Mouse (Mus musculus) left cerebral cortex, adult 9 months (tissue): ENCODE data around the gene Irf2.
"Not testable (repeated sequence)": the region's sequence is repeated elsewhere in the genome, so short reads cannot be mapped to it uniquely, and the experiment has no call there.

ENCODE experiments used
- DNase-seq, 2 experiments: peaks; one replicate each; pipeline ENCODE4 v3.0.0; 2022; ENCODE audit warnings: low spot score in 2 of 2

Gene Irf2

DNA sequence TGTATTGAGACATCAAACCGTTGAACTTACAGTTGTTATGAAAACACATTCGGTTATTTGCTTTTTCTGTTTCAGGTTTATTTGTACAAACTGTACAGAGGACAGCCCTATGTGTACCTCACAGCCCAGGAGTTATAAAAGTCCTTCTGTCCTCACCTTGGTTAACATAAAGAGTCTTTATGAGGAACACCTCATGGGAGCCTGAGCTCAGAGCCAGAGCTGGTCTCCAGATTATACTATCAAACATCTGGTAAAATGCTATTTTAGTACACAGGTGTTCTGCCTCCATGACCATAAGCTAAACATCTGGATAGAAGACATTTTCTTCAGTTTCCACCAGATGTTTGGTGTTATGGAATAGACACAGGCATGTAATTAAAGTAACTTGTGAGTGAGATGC is 13.1 kb upstream of the Irf2 start:
- no peak for DNase-seq

DNA sequence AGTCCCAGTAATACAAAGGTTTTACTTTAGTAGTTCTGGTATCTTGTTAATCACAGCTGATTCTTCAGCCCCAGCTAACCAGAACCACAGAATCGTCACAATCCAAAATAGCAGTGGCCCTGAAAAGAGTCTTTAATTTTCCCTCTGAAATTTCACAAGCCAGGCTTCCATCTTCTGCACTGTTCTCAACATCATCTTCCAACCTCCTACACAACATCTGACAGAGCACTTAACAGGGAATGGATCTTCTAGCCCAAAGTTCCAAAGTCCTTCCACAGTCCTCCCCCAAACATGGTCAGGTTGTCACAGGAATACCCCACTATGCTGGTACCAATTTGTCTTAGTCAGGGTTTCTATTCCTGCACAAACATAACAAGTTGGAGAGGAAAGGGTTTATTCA is 9.9 kb upstream of the Irf2 start:
- DNase-seq = not testable (repeated sequence)

DNA sequence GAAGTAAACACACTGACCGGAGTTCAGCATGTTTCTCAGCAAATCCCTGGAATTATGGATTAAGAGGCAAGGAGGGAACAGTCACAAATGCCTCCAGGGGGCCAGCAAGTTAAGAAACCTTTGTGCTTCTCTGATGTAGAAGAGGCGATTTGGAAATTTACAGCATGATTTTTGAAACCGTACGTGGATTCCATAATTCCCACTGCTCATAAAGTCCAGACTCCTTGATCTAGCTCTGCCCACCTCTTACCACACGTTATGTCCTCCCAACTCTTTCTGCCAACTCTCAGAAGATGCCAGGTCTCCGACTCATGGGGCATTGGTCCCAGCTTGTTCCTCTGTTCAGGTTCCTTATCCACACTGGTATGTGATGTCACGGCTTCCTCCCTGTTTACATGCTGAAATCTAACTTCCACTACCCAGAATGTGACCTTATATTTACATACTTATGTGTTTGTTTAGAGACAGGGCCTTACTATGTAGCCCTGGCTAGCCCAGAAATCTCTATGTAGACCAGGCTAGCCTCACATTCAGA is 7.1 kb upstream of the Irf2 start:
- DNase-seq = no peak

DNA sequence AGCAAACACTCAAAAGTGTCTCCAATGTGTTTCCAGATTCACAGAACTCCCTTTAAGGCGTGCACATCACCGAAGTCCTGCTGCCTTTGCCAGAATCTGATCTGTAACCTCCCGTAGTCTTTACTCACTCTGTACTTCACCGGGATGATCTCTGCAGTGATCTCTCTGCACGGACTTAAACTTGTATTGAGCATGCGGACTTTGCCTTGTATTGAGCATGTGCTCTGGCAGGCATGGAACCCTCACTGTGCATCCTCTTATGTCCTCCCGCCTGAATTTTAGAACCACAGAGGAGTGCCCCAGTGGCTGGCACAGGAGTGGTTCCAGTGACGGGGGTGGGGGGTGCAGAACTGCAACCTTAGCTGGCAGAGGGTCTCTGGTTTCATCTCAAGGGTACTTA is 5.9 kb upstream of the Irf2 start:
- DNase-seq = no peak

DNA sequence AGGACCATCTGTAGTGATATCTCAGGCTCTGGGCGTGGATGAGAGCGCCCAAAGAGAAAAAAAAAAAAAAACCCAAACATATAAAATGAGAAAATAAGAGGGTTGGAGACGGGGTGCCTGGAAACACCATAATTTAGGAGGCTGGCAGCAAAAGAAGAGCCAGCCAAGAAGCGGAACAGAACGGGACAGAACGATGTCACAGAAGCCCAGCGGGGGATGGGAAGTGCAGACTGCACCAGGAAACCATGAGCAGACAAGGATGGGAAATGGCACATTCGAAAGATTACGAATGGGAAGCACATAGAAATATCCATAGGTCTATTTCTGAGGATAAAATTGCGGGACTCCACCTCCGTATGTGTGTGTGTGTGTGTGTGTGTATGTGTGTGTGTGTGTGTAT is 4.0 kb upstream of the Irf2 start:
- no peak for DNase-seq

DNA sequence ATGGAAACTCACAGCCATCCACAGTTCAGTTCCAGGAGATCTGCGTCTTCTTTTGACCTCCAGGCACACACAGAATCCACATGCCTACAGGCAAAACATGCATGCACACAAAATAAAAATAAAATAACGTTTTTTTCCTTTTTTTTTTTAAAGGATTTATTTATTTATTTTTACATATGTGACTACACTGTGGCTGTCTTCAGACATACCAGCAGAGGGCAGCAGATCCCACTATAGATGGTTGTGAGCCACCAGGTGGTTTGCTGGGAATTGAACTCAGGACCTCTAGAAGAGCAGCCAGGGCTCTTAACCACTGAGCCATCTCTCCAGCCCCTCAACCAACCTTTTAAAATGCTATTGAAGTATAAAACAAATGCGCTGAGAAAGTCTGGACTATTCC is 3.3 kb upstream of the Irf2 start:
- no peak for DNase-seq

DNA sequence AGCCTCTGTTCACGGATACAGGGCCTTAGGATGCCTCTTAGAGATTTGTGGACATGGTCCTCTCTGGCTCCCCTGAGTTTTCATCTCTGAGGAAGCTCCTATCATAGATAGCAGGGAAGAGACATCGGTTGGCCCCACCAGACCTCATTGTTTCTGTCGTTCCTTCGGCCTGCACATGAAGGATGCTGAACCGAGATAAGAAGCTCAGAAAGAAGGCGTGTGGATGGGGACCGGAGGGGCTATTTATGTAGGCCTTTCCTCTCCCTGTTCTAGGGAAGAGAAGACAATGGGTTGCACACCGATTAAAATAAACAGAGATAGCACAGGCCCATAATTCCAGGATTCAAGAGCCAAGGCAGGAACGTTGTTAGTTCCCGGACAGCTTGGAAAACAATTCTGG is 2.1 kb upstream of the Irf2 start:
- no peak for DNase-seq

DNA sequence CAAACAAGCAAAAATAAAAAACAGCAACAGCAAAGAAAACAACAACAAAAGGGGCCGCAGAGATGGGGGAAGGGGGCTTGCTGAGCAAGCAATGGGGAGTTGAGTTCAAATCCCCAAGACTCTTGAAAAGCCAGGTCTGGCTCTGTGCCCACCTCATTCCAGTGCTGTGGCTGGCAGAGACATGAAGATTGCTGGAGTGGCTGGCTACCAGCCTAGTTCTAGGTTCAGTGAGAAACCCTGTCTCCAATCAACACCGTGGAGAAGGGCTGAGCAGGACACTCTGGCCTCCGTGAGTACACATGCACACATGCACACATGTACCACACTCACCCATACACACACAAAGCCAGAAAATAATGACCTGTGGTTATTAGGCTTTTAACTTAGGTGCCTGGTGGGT is 1.6 kb upstream of the Irf2 start:
- no peak for DNase-seq

DNA sequence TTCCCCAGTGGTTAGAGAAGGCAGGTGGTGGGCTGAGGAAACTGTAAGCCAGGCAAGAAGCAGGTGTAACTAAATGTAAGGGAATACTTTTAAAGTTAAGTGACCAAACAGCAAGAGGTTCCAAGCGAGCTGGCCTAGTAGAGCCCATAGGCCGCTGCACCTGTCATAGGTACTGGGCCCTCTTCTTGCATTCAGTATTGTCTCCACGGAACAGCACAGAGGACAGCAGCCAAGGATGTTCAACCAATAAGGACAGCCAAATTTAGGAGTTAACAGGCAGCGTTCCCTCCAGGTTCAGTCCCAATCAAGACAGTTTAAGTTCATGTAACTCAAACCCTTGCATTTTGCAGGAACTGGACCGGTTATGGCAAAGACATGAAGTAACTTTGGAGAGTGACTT is 931 bp upstream of the Irf2 start:
- DNase-seq = no peak

DNA sequence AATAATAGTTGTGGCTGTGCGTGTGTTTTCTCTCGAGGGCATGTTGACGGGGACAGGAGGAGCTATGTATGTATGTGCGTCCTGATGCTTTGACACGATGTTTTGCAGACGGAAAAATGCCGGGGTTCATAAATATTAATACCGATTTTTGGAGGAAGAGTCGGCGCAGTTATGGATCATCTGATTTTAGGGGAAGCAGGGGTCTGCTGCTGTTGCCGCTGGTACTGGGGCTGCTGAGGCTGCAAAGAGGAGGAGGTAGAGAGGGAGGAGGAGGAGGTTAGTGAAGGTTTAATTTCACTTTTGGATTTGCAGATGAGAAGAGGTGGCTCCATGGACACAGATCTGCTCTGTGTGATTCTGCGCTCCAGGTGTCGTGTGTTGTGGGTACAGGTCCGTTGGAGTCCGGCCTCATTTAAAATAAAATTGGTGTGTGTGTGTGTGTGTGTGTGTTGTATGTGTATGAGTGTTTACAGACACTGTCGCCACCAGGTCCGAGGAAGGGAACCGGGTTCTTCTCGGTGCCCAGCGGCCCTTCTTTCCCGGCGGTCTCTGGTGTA is 502 bp downstream of the Irf2 start:
- DNase-seq = peak in 1 of 2 experiments; percentile 36

DNA sequence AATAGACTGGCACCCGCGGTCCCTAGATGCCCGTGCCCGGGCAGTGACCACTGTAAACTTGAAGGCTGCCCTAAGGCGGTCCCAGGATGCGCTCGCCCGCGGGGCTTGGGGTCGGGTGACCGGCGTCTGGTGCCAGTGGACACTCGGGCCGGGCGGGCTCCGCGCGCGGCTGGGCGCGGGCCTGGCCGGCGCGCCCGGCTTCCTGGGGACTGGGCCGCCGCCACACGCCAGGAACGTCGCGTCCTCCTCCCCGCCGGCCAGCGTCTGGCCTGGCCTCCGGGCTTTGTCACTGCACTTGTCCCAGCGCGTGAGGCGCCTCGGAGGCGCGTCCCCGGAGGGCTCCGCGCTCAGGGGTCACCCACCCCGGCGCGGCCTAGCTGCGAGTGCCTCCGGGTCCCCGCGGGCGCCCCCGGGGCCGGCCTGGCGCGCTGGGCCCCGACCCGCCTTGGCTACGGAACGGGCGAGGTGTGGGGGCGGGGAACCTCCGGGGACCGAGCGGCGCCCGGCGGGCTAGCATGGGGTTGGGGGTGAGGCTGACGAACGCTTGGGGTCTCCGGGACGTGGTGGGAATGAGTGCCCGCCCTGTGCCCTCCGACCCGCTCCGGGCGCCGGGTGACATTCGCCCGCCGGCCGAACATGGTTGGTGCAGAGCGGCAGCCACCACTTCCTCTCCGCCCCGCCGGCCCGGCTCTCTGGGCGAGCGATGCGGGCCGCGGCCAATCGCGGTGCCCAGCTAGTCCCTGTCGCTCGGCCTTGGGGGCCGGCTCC is 1.2 kb downstream of the Irf2 start:
- peak in 1 of 2 experiments; percentile 60 for DNase-seq

DNA sequence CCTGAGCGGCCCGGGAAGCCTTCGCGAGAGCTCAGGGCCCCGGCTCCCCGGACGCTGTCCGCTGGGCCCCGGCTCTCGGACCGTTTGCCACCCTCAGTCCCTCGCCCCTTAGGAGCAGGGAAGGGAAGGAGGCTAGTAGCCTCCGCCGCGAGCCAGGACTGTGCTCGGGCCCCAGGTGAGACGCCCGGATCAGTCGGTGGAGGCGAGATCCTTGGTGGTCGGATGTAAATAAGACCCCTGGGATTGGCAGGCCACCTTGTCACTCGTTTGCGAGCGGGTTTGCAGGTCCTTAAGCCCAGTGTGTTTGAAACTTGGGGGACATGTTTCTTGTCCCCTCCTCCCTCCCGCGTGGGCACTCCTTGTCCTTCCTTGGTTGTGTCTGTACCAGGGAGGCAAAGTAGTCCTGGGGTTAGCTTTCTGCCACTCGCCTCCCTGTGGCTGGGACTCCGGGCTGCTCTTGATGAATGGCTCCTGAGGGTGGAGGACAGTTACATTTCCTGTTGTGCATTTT is 1.8 kb downstream of the Irf2 start:
- DNase-seq = peak in 1 of 2 experiments; percentile 48

DNA sequence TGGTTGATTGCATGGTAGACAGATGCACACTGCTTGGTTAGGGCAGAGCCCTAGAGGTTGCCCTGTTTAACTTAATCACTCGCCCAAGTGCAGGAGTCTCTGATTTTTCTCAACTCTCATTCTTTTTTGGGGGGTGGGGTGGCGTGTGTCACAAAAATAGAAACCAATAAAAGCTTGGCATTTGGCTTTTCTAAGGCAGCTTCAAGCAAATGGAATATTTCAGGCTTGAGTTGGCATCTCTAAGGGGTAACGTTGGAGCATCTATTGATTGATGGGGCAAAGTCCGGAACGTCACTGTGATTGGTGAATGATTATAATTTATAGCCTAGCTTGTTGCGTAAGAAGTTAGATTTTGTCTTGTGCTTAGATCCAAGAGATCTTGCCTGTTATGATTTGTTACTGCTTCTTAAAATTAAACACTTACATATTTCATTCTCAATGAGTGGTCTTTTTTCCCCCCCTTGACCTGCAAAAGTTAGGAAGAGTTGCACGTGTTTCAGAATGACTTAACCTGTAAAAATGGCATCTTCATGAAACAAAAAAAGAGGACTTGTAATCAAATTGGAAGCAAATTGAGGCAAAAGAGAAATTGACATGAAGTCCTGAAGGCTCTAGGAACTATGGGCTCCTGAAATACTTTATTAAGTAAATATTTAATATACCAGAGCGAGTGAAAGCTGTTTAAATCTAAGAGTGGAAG is 2.6 kb downstream of the Irf2 start:
- no peak for DNase-seq

DNA sequence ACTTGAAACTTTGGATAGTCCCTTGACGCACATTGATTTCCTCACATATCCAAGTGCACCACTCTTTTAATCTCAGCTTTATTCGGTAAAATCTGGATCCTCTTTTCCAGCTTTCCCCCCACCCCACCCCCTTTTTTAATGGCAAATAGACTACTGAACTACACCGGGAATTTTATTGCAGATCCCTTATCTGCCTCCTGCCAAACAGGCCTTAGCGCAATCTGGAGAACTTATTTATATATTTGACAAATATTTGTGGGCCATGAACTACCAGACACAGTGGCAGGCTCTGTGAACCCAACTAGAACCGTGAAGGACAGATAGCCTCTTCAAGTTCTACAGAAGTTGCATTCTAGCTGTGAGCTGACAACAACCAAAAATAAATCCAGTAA is 3.2 kb downstream of the Irf2 start:
- no peak for DNase-seq

DNA sequence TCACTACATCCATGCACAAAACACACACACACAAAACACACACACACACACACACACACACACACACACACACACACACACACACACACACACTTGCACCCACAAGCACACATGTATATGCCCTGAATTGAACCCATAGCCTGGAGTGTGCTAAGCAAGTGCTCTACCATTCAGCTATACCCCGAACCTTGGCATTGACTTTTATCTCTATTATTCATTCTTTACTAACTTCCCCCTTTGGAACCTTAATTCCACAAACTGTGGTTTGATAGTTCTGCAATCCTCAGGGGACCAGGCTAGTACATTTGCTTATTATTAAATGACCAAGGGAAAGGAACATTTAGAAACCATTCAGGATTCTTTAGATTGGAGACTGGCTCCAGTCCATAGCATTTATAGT is 5.9 kb downstream of the Irf2 start:
- DNase-seq = no peak

DNA sequence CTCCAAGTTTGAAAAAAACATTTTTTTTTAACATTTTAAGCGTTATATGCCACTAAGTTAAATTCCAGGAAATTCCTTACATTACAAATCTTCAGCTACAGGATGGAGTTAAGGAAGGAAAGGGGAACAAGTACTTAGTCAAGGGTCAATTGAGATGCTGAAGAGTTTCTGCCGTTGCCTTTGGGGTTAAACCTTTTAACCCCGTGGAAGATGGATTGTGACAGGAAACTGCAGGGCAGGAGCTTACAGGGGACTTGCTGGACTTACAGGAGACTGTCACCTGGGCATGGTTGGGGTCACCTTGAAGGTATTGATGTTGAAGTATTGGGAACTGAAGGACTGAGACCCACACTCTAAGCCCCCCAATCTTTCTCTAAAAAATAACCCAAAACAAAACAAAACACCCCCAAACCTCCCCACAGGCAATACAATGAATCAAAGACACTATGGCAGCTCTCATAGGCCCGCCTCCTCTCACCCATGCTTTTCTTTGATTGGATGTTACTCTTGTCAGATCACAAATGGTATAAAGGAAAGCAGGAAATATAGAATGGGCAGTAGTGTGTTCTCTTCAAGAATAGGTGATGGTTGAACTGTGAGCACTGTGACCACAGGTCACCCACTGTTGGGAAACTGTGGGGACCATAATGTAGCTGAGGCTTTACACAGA is 7.9 kb downstream of the Irf2 start:
- DNase-seq = no peak

DNA sequence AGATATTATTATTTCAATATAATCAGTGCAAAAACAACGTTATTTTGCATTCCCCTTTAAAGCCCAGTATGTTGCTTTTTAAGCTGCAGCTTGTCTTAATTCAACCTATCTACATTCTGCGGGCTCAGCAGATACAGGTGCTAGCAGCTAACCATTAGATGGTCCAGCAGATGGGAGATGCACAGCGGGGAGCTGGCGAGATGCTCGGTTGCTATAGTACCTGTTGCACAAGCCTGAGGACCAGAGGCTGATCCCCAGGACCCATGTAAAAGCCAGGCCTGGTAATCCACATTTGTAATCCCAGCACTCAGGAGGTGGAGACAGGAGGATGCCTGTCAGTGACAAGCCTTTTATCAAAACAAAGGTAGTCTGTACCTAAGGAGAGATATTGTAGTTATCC is 10.5 kb downstream of the Irf2 start:
- DNase-seq = no peak

DNA sequence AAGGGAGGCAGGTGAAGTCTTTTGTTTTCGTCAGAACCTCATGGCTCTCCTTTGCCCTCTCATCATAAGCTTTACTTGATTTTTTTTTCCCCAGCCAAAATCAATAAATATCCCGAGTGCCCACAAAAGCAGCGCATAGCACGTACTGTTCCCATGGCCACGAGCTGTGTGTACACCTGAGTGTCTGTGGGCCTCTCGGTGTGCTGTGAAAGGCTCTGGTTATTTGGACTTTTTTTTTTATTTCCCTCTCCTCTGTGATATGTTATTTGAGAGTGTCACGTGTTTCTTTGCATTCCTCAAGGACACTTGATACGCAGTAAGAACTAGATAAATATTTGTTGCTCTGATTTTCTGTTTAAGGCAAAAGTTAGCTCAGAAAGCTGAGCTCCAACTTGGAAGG is 11.0 kb downstream of the Irf2 start:
- DNase-seq = no peak

DNA sequence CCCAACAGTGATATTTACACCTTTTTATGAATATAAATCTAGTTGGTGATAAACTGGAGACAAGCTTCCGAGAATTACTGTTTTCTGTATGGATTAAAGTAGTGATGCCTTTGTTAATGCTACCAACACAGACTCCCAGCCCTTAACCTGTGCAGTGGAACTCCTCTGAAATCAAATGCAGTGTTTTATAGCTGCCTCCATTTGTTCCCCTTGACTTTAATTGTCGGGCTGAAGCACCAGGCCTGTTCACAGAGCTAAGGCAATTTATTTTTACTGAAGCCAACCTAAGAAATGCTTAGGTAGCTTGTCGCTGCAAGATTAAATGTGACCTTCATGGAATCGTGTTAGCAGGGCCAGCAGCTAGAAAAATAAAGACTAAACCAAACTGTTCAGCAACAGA is 11.6 kb downstream of the Irf2 start:
- DNase-seq = no peak

DNA sequence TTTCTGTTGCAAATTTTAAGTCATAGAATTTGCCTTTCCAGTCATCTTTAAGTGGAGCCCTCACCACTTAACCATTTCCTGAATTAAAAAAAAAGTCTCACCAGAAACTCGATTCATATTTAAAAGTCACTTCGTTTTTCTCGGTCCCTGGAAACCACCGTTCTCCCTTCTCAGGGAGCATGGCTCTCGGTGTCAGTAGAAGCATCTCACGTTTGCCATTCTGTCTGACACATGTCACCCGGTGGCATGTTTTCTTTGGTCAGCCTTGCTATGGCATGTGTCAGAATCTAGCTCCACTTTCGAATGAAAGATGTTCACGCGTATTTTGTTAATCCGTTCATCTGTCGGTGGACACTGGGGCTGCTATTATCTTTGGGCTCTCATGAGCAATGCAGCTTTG is 13.5 kb downstream of the Irf2 start:
- DNase-seq = no peak

DNA sequence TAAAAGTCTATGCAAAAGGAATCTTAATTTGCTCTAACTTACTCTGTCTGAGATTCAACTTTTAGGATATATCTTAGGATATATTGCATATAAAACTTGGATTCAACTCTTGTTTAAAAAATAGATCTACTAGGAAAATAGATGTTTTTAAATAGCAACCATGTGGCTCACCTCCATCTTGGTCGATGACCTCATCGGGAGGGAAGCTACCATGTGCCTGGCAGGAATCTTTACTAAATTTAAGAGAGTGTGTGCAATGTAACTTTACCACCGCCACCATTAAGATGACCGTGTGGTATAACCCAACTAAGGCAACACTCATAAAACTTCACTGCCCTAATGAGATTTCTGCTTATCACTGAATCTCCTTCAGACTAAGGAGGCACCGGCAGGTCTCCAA is 14.8 kb downstream of the Irf2 start:
- no peak for DNase-seq

DNA sequence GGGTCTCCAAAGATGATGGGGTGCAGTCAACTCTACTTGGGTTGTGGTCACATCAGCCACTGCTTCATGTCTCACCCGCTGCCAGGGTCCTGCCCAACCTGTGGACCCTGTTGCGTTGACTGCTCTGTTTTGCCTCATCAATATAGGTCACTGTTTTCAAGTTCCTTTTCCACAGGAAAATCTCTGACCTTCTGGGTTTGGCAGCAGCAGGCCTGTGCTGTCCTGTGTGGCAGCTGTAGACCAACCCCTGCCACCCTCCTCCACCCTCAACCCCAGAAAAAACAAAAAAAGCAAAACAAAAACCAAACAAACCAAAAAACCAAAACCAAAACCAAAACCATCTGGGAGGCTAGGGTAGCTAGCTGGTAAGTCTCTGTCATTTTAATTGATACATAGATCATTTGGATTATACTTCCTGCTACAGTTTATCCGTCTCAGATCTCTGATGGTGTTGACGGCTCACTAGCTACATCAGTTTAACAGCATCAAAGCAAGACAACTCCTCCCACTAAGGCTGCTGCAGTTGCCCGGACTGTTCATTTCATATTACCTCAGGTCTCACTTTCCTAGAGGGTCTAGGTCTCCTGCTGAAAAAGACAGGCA is 16.3 kb downstream of the Irf2 start:
- DNase-seq = no peak
